Mouse (Mus musculus) G1E (cell line): ENCODE results near the gene Ap3d1.

Source experiments
- CTCF ChIP-seq: IDR thresholded peaks from 2 replicates; pipeline ENCODE4 v1.5.1; 2012; ENCODE audit warnings: low read depth, low read length, inconsistent platforms, mixed read lengths
- GATA1 ChIP-seq: IDR thresholded peaks from 2 replicates; pipeline ENCODE4 v1.6.1; 2012; ENCODE audit warnings: borderline replicate concordance, low read length, inconsistent platforms, mixed read lengths
- GATA2 ChIP-seq: IDR thresholded peaks from 2 replicates; pipeline ENCODE4 v1.6.1; 2012; ENCODE audit warnings: low read depth, low read length, inconsistent platforms, borderline replicate concordance
- TAL1 ChIP-seq: conservative IDR thresholded peaks from 2 replicates; pipeline ENCODE4 v1.6.1; 2012; ENCODE audit warnings: low read depth, low read length, inconsistent platforms, mixed read lengths

GRCm38 (mm10) chr10:80775731-80776130, 33.7 kb upstream of the Ap3d1 start:
- TF ChIP-seq CTCF, result no peak
- no peak for TF ChIP-seq GATA2
- TF ChIP-seq GATA1, result no peak
- no peak for TF ChIP-seq TAL1
